Mouse (Mus musculus) mouse embryonic stem cell (cell line): ENCODE results near the gene Cox8b.
"Not testable (repeated sequence)": the region's sequence is repeated elsewhere in the genome, so short reads cannot be mapped to it uniquely, and the experiment has no call there.

Experiments
- in situ Hi-C, 2 experiments: fragments of 300-500 bp; cut with MboI; formaldehyde crosslinking; loops; 1 replicate in 1 of 2; 3 replicates in 1 of 2; pipeline ENCODE4 v1.14.3; 2019 to 2020; ENCODE audit warnings: low sequenced_read_pairs in 2 of 2, low pct_unique_long_range_greater_than_20kb in 1 of 2, mixed read lengths in 1 of 2; ENCODE audit not compliant: unreplicated experiment in 1 of 2

Gene Cox8b

DNA sequence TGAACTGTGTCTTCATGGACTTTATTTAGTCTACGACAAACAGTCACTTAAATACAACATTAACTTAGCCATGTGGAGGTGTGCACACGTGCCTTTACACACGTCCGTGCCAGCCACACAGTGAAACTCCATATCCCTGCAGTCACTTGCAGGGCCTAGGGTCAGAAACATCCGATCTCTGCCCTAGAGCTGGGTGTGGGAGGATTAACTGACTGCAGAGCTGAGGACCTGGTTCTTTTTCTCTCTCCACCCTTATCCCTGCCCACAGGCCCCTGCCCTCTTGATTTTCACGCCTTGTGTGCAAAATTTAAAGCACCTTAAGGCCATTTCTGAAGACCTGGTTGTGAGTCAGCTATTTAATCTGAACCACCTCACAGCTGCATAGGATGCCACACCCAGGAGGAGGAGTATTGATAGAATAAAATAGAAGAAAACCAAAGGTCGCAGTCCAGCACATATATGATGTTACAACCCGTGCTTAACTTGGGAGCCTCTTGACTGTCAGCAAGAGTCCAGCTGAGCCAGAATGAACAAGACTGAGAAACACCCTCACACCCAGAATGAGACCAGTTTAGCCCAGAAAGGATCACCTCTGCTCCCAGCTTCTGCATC is 20.3 kb upstream of the Cox8b start, which contains the start of gene Nlrp6:
Gene Nlrp6, plus strand, starts transcription at position 485 of the 612 bp plus-strand sequence.
- in situ Hi-C loops = loop anchor here in 1 of 2 experiments (25.0 kb wide), 1 partner anchor 267 kb away; the partner anchor contains the start of genes Hras and Lrrc56

DNA sequence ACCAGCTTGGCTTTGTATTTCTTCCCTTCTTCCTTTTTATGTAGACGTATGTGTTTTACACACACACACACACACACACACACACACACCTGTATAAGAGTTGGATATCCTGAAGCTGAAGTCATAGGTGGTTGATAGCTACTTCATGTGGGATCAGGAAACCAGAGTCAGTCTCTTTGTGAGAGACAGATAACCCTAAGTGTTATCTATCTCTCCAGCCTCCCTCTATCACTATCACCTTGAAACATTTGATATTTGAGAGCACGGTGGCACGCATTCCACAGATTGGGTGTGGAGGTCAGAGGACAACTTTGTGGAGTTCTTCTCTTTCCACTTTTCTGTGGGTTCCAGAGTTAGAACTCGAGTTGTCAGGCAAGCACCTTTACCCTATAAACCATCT is 19.7 kb upstream of the Cox8b start:
- in situ Hi-C loops = loop anchor here in 1 of 2 experiments (5.0 to 25.0 kb wide), 2 partner anchors 142 to 267 kb away; partner anchors contain the start of genes B4galnt4, Hras and Lrrc56

DNA sequence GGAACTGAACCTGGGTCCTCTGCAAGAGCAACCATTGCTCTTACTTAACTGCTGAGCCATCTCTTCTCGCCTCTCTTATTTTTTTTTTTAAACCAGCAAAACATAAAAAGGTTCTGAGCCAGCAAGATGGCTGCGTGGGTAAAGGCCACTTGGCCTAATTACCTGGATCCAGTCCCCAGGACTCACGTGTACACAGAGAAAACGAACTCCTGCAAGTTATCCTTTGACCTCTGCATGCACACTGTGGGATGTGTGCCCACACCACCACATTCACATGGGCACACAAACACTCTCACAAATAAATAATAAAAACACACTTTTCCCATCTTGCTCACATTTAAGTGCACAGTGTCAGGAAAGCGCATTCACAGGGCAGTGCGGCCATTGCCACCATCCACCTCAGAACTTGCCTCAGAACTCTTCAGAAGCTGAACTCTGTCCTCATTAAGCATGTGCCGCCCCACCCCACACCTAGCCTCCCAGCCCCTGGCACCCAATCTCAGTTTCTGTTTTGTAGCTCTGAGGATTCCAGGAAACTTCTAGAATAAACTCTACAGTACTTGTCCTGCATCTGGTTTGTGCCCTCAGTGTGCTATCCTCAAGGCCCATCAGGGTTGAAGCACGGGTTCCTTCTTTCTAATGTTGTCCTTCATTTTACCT is 13.9 kb upstream of the Cox8b start:
- in situ Hi-C loops = loop anchor here in 1 of 2 experiments (25.0 kb wide), 1 partner anchor 273 kb away; the partner anchor contains the start of genes Hras and Lrrc56

DNA sequence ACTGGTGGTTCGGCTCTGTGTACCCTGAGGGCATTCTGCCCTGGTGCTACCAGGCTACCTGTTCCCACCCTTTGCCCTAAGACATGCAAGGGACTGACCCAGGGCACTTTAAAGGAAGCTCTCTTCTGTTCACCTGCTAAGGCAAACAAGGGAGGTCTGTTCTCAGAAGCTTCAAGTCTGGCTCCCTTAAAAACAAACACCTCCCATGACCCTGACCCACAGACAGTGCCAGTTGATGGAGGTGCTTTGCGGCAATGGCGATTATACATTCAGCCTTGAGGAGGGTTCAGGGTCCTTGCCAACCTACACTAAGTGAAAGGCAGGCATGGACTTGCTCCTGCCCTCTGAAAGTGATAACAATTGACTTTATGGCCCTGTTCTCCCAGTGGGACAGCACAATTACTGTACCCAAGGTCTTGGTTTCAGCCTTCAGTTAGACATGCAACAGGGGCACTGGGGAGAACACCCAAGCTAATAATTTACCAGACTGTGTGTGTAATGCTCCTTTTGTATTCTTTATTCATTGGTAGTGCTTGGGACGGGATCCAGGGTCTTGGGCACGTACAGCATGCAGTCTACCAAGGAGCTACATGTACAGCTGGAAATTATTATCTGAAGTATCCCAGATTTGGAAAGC is 12.7 kb upstream of the Cox8b start:
- in situ Hi-C loops = loop anchor here in 1 of 2 experiments (25.0 kb wide), 1 partner anchor 274 kb away; the partner anchor contains the start of genes Hras and Lrrc56

DNA sequence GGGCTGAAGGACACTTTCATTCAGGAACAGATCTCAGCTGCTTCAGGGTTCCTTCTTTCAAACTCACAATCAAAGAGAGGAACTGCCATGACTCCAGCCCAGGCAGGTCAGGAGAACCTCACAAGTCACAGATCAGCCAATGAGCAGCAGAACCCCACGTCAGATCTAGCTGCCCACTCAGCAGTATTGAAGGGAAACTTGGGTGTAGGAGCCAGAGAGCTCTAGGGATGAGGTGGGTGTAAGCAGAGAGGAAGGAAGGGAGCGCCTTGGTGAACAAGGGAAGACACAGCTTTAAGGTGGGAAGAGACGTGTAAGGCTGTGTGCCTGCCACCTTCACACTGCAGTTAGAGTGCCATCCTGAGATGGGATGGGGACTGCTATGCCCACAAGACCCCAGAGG is 12.0 kb upstream of the Cox8b start:
- in situ Hi-C loops = loop anchor here in 1 of 2 experiments (25.0 kb wide), 1 partner anchor 275 kb away; the partner anchor contains the start of genes Hras and Lrrc56

DNA sequence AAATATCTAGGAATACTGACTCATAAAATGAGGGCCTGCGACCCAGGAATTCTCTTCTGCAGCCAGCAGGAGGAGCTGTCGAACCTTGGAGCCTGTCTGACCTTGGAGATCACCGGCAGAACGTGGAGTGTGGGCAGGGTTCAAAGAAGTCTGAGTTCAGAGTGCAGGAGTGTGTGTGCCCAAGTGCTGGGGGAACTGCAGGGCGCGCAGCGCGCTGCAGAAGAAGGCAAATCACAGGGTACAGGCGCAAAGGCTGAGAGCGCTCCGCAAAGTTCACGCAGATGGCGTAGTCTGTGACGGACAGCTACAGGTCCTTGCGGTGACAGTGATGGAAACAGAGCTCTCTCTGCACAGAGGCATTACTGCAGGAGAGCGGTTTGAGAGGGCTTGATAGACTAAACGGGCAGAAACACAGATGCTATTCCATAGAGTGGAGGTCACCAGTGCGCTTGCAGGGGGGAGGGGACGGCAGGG is 8.4 kb upstream of the Cox8b start:
- in situ Hi-C loops = loop anchor here in 1 of 2 experiments (25.0 kb wide), 1 partner anchor 279 kb away; the partner anchor contains the start of genes Hras and Lrrc56

DNA sequence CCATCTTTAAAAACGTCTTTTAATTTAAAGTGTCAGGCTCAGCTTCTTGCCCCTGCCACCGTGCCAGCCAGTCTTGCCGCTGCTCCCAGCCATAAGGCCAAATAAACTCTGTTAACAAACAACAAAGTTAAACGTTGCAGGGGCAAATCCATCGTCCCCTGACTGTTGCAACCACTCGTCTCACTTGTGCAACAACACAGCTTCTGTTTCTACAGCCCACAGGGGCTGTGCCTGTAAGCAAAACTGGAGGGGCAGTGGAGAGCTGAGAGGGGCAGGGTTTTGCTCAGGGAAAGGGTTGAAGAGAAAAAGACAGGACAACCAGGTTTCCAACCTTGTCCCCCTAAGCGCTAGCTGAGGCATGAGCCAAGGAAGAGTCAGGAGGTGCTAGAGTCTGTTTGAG is 7.9 kb upstream of the Cox8b start:
- in situ Hi-C loops = loop anchor here in 1 of 2 experiments (25.0 kb wide), 1 partner anchor 279 kb away; the partner anchor contains the start of genes Hras and Lrrc56

DNA sequence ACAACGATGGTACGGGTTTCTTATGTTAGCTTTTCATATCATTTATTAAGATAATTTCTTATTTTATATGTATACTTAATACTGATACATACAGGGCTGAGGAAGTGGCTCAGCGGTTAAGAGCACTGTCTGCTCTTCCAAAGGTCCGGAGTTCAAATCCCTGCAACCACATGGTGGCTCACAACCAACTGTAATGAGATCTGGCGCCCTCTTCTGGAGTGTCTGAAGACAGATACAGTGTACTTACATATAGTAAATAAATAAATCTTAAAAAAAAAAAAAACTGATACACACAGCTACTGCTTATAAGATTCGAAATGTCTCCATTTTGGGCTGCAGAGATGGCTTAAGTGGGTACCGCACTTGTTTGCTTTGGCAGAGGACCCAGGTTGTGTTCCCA is 7.5 kb upstream of the Cox8b start:
- in situ Hi-C loops = loop anchor here in 1 of 2 experiments (25.0 kb wide), 1 partner anchor 280 kb away; the partner anchor contains the start of genes Hras and Lrrc56

DNA sequence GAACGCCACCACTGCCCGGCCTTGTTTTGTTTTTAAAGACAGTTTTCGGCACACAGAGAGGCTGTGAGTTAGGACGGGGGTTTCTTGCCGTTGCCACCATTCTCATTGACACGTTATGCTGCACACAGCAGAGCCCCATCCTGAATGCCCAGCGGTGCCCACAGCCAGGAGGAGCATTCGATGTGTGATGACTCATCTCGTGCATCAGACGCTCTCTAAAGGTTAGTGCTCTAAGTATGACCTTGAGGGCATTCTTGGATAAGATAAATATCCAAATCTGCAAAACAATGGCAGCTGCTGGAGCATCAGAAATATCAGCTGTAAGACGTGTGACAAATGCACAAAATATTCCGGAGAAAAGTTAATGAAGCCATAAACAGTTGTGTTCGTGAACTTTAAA is 6.9 kb upstream of the Cox8b start:
- in situ Hi-C loops = loop anchor here in 1 of 2 experiments (25.0 kb wide), 1 partner anchor 280 kb away; the partner anchor contains the start of genes Hras and Lrrc56

DNA sequence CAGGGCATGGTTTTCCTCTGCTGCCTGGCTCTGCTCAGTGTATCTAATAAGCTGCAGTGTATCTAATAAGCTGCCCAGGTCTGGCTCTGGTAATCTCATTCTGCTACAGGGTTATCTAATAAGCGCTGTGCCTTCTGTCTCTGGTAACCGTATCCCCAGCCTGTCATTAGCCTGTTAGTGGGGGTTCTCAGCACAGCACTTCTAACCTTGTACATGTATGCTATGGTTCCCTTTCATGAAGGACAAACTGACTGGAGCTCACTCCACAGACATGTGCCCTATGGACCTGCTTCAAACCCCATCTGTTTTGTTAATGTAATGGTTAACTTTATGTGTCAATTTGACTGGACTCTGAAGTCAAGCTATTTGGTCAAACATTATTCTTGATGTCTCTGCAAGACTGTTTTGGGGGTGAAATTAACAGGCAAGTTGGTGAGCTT is 5.4 kb upstream of the Cox8b start:
- in situ Hi-C loops = loop anchor here in 1 of 2 experiments (25.0 kb wide), 1 partner anchor 282 kb away; the partner anchor contains the start of genes Hras and Lrrc56

DNA sequence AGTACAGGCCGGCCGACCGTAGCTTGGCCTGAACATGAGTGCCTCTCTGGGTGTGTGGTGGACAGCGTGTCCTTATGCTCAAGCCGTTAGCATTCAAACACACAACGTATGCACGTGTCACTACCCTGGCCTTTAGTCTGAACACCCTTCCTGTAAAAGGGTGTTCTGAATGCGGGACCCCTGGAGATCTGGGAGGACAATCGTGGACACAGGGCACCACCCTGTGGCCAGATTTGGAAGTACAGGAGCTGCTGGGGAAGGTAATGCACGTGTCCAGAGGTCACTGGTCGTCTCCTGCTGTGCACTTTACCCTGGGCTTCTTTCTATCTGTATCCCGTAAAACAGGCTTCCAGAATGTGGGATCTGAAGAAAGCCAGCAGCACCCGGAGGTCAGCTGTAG is 3.0 kb upstream of the Cox8b start:
- in situ Hi-C loops = loop anchor here in 1 of 2 experiments (5.0 to 25.0 kb wide), 2 partner anchors 61 to 284 kb away; partner anchors contain the start of genes Hras and Lrrc56

DNA sequence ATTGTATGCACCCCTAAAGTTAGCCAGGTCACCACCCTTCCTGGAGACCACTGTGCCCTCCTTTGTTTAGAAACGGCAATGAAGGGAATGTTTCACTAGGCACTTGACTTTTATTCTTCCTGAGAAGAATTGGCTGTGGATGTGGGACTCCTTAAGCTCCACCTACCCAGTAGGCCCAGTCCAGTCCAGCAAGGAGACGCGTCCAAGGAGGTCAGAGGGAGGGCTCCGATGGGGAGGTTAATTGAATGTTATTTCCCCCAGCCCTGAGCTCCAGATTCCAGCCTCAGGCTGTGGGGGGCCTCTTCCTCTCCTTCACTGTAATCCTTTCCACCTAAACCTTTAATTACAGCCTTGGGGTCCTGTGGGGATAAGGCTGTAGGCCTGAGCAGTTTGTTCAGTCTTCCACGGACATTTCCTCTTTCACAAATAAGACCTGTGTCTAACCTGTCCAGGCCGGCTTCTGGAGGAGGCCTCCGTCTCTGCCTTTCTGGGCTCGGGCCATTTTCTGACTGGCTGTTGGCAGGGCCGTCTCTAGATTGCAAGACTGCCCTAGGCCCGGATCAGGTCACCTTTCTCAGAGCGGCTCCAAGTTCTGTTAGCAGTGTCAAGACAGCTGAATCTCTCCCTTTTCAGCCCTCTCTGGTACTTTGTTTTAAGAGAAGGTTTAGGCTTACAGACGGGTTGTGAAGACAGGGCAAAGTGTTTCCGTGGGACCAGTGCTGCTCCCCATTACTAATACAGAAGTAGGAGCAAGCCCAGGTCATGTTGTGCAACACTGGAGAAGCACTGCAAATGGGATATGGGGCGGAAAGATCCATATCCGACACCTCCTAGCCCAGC is 2.0 kb upstream of the Cox8b start:
- in situ Hi-C loops = loop anchor here in 1 of 2 experiments (5.0 to 25.0 kb wide), 2 partner anchors 60 to 285 kb away; partner anchors contain the start of genes Hras and Lrrc56

DNA sequence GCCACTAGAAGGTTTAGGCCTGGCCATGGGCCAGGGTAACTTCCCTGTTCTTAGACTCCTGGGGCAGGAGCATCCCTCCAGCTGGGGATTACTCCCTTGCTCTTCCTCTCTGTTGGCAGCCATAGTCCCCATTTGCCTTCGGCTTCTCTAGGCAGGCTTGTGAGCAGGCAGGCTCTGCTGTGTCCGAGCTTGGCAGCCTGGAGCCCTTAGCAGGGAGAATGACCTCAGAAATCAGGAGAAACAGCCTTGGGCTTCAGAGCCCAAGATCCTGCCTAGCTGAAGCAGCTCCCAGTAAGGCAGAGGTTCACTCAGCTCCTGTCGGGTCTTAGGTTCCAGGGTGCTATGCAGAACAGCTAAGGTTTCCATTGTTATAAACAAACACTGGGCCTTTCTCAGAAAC is 1.1 kb downstream of the Cox8b start:
- in situ Hi-C loops = loop anchor here in 1 of 2 experiments (5.0 kb wide), 1 partner anchor 52 kb away; the partner anchor contains the start of genes Odf3 and Scgb1c1

DNA sequence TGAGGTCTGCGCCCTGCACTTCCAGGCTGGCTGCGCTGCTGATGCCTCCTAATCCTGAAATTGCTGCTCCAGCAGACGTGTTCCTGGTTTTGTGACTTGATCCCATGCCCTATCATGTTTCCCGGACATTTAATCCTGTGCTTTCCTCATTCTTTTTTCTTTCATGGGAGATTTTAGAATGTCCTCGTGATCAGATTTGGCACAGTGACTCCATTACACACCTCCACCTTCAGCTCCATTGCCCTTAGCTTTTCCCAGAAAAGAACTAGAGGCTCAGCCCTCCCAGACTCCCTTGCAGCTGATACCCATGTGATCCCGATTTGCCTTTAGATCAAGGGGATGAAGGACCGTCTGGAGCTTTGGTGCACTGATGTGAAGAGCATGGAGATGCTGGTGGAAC is 2.4 kb downstream of the Cox8b start:
- in situ Hi-C loops = loop anchor here in 1 of 2 experiments (5.0 kb wide), 1 partner anchor 51 kb away; the partner anchor contains the start of genes Odf3 and Scgb1c1

DNA sequence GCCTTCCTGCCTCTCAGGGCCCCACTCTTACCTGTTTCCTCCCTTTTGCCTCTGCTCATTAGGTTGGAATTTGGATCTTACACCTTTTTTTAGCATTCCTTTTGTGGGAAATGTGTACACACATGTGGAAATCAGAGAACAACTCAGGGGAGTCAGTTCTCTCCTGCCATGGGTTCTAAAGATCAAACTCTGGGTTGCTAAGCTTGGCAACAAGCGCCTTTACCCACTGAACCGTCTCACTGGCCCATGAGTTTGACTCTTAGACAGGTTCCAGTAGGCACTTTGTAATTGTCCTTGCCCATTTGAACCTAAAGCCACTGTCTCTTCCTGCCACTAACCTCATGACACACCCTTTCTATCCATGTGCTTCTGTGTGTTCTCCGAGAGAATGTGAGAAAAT is 5.6 kb downstream of the Cox8b start:
- in situ Hi-C loops = loop anchor here in 1 of 2 experiments (5.0 kb wide), 1 partner anchor 47 kb away; the partner anchor contains the start of genes Odf3 and Scgb1c1

DNA sequence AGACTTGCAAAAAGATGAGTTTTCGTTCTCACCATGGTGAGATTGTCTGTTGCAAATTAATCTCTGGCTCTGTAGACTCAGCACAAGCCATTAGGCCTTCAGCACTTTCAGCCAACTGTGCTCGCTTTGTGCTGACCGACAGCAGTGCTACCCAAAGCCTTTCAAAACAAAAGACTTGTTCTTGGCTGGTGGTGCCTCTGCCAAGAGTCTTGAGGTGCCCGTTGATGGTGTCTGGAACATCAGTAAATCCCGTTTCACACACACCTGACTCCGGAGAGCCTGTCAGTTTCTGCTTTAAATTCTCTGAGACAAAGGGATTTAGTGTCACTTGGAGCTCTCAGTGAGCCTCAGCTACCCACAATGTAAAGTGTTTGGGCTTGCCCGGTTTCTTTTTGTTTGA is 6.2 kb downstream of the Cox8b start:
- in situ Hi-C loops = no loop called here

DNA sequence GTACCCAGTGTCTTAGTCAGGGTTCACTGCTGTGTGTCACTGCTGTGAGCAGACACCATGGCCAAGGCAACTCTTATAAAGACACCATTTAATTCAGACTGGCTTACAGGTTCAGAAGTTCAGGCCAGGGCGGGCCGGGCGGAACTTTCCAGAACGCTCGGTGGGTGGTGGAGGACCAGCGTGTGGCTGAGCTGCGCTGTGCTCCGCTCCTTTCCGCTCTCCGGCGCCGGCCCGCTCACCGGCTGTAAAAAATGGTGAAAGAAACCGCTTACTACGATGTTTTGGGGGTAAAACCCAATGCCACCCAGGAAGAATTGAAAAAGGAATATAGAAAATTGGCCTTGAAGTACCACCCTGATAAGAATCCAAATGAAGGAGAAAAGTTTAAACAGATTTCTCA is 9.6 kb downstream of the Cox8b start:
- in situ Hi-C loops = not testable (repeated sequence)
